Mouse (Mus musculus) CH12.LX (cell line): ENCODE results near the gene Cenpb.

Source experiments
- CHD2 ChIP-seq: IDR thresholded peaks from 2 replicates; pipeline ENCODE4 v1.6.1; 2011; ENCODE audit warnings: low read length, improper control_type of control experiment
- CTCF ChIP-seq, 2 experiments: IDR thresholded peaks in 1 of 2; conservative IDR thresholded peaks in 1 of 2; 2 replicates each; pipeline ENCODE4 v1.5.1; 2011 to 2012; ENCODE audit warnings: low read depth in 2 of 2, low read length in 2 of 2, improper control_type of control experiment in 1 of 2, inconsistent platforms in 1 of 2, mild to moderate bottlenecking in 1 of 2, moderate library complexity in 1 of 2
- HCFC1 ChIP-seq: IDR thresholded peaks from 2 replicates; pipeline ENCODE4 v1.6.1; 2012; ENCODE audit warnings: low read depth, mild to moderate bottlenecking, inconsistent platforms, low read length, improper control_type of control experiment
- USF2 ChIP-seq: conservative IDR thresholded peaks from 2 replicates; pipeline ENCODE4 v1.6.1; 2011; ENCODE audit warnings: low read depth, low read length, improper control_type of control experiment

- TF ChIP-seq CTCF (conservative IDR thresholded peaks at IDR 0.05 in 1 of 2, IDR thresholded peaks at IDR 0.05 in 1 of 2; ENCODE audit: low read depth in 2 of 2, low read length in 2 of 2) (no peak), CHD2 (no peak), HCFC1 (no peak), USF2 (no peak)
Observed at GRCm38 (mm10) chr2:131222562-131222961, 42.7 kb upstream of the Cenpb start.
